Mouse (Mus musculus): ENCODE results near the gene Gm49352. TPM values are rescaled to one million over a fixed set of nuclear protein-coding genes. Genes with fewer than 3 reads are reported as not detected.
"Not testable (repeated sequence)": the region's sequence is repeated elsewhere in the genome, so short reads cannot be mapped to it uniquely, and the experiment has no call there.

The Gm49352 gene
- not detected for total RNA-seq (2021)
- long read RNA-seq, experiment 1, result 0 reads
- long read RNA-seq, experiment 2, result 0 reads

- not testable (repeated sequence) for DNase-seq
These were observed at the start of gene Gm49352 for GRCm38 (mm10) chr13:61568074-61568473. Gene Gm49352 (minus strand): TSS chr13:61568174.

- no peak for DNase-seq
These were observed 2.1 kb upstream of the Gm49352 start, which contains the start of gene Cts3 for GRCm38 (mm10) chr13:61570027-61570426. Gene Cts3 (minus strand): TSS chr13:61570127.

GRCm38 (mm10) chr13:61541631-61542030, 26.3 kb downstream of the Gm49352 start, which contains the start of gene Ctsm:
Gene Ctsm (minus strand): TSS chr13:61541839.
- no peak for DNase-seq

Other genes starting within 250 kb of the Gm49352 start
- not detected for gene Cts7, start 210.0 kb downstream of the Gm49352 start, total RNA-seq (2021)
- gene Ctsm, start 26.3 kb downstream of the Gm49352 start, total RNA-seq (2021), result not detected
- gene Cts3, start 2.0 kb upstream of the Gm49352 start, total RNA-seq (2021), result not detected

Data from adrenal gland, postnatal 10 days (tissue).